Mouse (Mus musculus): ENCODE results near the gene 4930519P11Rik.

- TF ChIP-seq CTCF (IDR thresholded peaks at IDR 0.05; ENCODE audit: low read depth) (no peak), EP300 (IDR thresholded peaks at IDR 0.05; ENCODE audit: low read depth) (no peak)
Measured at GRCm38 (mm10) chr2:154568329-154569070, 44.7 kb downstream of the 4930519P11Rik start.

Measured in heart, postnatal 0 days (tissue).